Mouse (Mus musculus): ENCODE results near the gene Bag1. TPM values are rescaled to one million over a fixed set of nuclear protein-coding genes. Genes with fewer than 3 reads are reported as not detected.

Bag1 gene
- polyA plus RNA-seq, 1 experiment from 2014 or later, result 259 TPM

DNA sequence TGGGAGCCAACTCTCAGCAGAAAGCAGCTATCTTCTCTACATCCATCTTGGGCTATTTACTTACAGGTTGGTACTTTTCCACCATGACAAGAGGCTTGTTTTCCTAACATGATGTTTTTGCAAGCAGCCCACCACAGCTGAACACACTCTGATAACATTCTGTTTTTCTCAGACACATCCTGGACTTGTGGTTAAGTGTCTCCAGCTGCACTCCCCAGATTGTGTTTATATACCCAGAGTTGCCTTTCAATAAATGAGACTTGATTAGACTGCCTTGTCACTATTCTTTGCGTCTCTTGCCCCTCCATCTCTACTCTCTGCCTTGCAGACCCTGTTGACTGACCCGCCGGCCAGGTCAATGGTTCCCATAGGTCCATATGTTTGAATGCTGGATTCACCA, 48.0 kb downstream of the Bag1 start:
- Histone ChIP-seq H3K27me3 (ENCODE audit: control insufficient read depth, insufficient read depth, low read length) (no peaks in the 10 kb centered on the region), H3K4me1 (replicated peaks; ENCODE audit: control insufficient read depth, insufficient read depth) (no peaks in the 10 kb centered on the region), H3K27ac (replicated peaks) (no peak overlapping the region), H3K36me3 (ENCODE audit: control insufficient read depth, insufficient read depth, low read length) (no peaks in the 10 kb centered on the region), H3K9me3 (ENCODE audit: control insufficient read depth, low read length) (no peaks in the 10 kb centered on the region), H3K4me3 (ENCODE audit: low read depth, low read length) (no peak overlapping the region), H3K9ac (ENCODE audit: low read length) (no peak overlapping the region), H3K4me2 (replicated peaks; ENCODE audit: low read depth) (no peak overlapping the region)
- WGBS, result 88% methylated on average over 3 of the region's 3 CpGs
- ATAC-seq (ENCODE audit: low FRiP score, low TSS enrichment) (no peak), DNase-seq (ENCODE audit: low spot score) (no peak)
- no peak for TF ChIP-seq EP300 (optimal IDR thresholded peaks at IDR 0.05)
- TF ChIP-seq CTCF (IDR thresholded peaks at IDR 0.05; ENCODE audit: low read depth), result no peak

DNA sequence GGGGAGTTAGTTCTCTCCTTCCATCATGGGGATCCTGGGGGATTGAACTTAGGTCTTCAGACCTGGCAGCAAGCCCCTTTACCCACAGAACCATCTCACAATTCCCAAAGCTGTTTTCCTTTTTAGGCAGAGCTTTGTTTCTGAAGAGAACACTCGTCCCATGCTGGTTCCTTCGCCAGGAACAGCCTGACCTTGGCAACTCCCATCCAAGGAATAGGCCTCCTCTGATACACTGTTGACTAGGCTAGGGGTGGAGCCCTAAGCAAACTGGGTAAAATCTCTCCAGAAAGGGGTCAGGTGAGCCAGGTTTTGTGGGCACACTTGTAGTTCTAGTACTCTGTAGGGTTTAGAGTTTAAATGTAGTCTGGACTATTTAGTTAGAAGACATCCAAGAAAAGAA, 48.8 kb downstream of the Bag1 start:
- no peak for DNase-seq (ENCODE audit: low spot score)
- TF ChIP-seq CTCF (IDR thresholded peaks at IDR 0.05; ENCODE audit: low read depth), result no peak
- TF ChIP-seq EP300 (optimal IDR thresholded peaks at IDR 0.05), result no peak
- Histone ChIP-seq H3K4me2 (replicated peaks; ENCODE audit: low read depth) (no peak overlapping the region), H3K27me3 (ENCODE audit: control insufficient read depth, insufficient read depth, low read length) (no peaks in the 10 kb centered on the region), H3K9me3 (ENCODE audit: control insufficient read depth, low read length) (no peaks in the 10 kb centered on the region), H3K4me3 (ENCODE audit: low read depth, low read length) (no peak overlapping the region), H3K36me3 (ENCODE audit: control insufficient read depth, insufficient read depth, low read length) (no peaks in the 10 kb centered on the region), H3K27ac (replicated peaks) (peak overlapping the region; percentile 45), H3K4me1 (replicated peaks; ENCODE audit: control insufficient read depth, insufficient read depth) (no peaks in the 10 kb centered on the region), H3K9ac (ENCODE audit: low read length) (no peak overlapping the region)
- WGBS, result 34% methylated on average over 2 of the region's 2 CpGs
- ATAC-seq (ENCODE audit: low FRiP score, low TSS enrichment), result no peak

- no peak; the same call in 1 of the 2 replicates for ATAC-seq (ENCODE audit: low FRiP score, low TSS enrichment)
- no peak overlapping the region for H3K4me2 ChIP-seq (replicated peaks; ENCODE audit: low read depth)
- H3K36me3 ChIP-seq (ENCODE audit: control insufficient read depth, insufficient read depth, low read length), result no peaks in the 10 kb centered on the region
- H3K27me3 ChIP-seq (ENCODE audit: control insufficient read depth, insufficient read depth, low read length), result no peaks in the 10 kb centered on the region
- H3K4me3 ChIP-seq (ENCODE audit: low read depth, low read length), result no peak overlapping the region
- no peak for DNase-seq (ENCODE audit: low spot score)
- TF ChIP-seq EP300 (optimal IDR thresholded peaks at IDR 0.05) (no peak), CTCF (IDR thresholded peaks at IDR 0.05; ENCODE audit: low read depth) (no peak)
- H3K4me1 ChIP-seq (replicated peaks; ENCODE audit: control insufficient read depth, insufficient read depth), result no peaks in the 10 kb centered on the region
- H3K9ac ChIP-seq (ENCODE audit: low read length), result no peak overlapping the region
- 73% methylated on average over 6 of the region's 6 CpGs for WGBS
- H3K27ac ChIP-seq (replicated peaks), result no peak overlapping the region
- no peaks in the 10 kb centered on the region for H3K9me3 ChIP-seq (ENCODE audit: control insufficient read depth, low read length)
These were observed 49.5 kb downstream of the Bag1 start for GRCm38 (mm10) chr4:40898476-40899044.

DNA sequence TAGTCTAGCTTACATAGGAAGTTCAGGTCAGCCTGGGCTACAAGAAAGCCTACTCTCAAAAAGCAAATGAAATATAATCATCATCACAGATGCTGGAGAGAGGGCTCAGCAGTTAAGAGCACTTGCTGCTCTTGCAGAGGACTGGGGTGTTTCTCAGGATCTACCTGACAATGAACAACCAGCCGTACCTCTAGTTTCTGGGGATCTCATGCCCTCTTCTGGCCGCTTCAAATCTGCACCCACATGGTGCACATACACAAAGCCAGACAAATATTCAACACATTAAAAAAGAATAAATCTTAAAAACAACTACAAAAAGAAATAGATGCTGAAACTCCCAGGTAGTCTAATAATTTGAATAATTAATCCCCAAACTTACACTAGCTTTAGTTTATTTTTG, 52.4 kb downstream of the Bag1 start:
- H3K4me1 ChIP-seq (replicated peaks; ENCODE audit: control insufficient read depth, insufficient read depth), result no peaks in the 10 kb centered on the region
- H3K4me2 ChIP-seq (replicated peaks; ENCODE audit: low read depth), result no peak overlapping the region
- H3K9ac ChIP-seq (ENCODE audit: low read length), result no peak overlapping the region
- ATAC-seq (ENCODE audit: low FRiP score, low TSS enrichment) (no peak), DNase-seq (ENCODE audit: low spot score) (no peak)
- no peaks in the 10 kb centered on the region for H3K27me3 ChIP-seq (ENCODE audit: control insufficient read depth, insufficient read depth, low read length)
- H3K4me3 ChIP-seq (ENCODE audit: low read depth, low read length), result no peak overlapping the region
- 89% methylated on average over 2 of the region's 2 CpGs for WGBS
- H3K9me3 ChIP-seq (ENCODE audit: control insufficient read depth, low read length), result no peaks in the 10 kb centered on the region
- H3K36me3 ChIP-seq (ENCODE audit: control insufficient read depth, insufficient read depth, low read length), result no peaks in the 10 kb centered on the region
- H3K27ac ChIP-seq (replicated peaks), result no peak overlapping the region
- peak; percentile 33; the same call in 1 of the 2 replicates for TF ChIP-seq CTCF (IDR thresholded peaks at IDR 0.05; ENCODE audit: low read depth)
- no peak for TF ChIP-seq EP300 (optimal IDR thresholded peaks at IDR 0.05)

GRCm38 (mm10) chr4:40895118-40895517, 53.0 kb downstream of the Bag1 start:
- 77% methylated on average over 3 of the region's 3 CpGs for WGBS
- DNase-seq (ENCODE audit: low spot score) (no peak), ATAC-seq (ENCODE audit: low FRiP score, low TSS enrichment) (no peak)
- Histone ChIP-seq H3K27ac (replicated peaks) (no peak overlapping the region), H3K4me1 (replicated peaks; ENCODE audit: control insufficient read depth, insufficient read depth) (no peaks in the 10 kb centered on the region), H3K4me3 (ENCODE audit: low read depth, low read length) (no peak overlapping the region), H3K9me3 (ENCODE audit: control insufficient read depth, low read length) (no peaks in the 10 kb centered on the region), H3K27me3 (ENCODE audit: control insufficient read depth, insufficient read depth, low read length) (no peaks in the 10 kb centered on the region), H3K4me2 (replicated peaks; ENCODE audit: low read depth) (no peak overlapping the region), H3K9ac (ENCODE audit: low read length) (no peak overlapping the region), H3K36me3 (ENCODE audit: control insufficient read depth, insufficient read depth, low read length) (no peaks in the 10 kb centered on the region)
- TF ChIP-seq EP300 (optimal IDR thresholded peaks at IDR 0.05) (no peak), CTCF (IDR thresholded peaks at IDR 0.05; ENCODE audit: low read depth) (no peak)

- DNase-seq (ENCODE audit: low spot score) (no peak), ATAC-seq (ENCODE audit: low FRiP score, low TSS enrichment) (no peak)
- Histone ChIP-seq H3K4me1 (replicated peaks; ENCODE audit: control insufficient read depth, insufficient read depth) (no peaks in the 10 kb centered on the region), H3K9me3 (ENCODE audit: control insufficient read depth, low read length) (no peaks in the 10 kb centered on the region), H3K9ac (ENCODE audit: low read length) (no peak overlapping the region), H3K36me3 (ENCODE audit: control insufficient read depth, insufficient read depth, low read length) (no peaks in the 10 kb centered on the region), H3K4me3 (ENCODE audit: low read depth, low read length) (no peak overlapping the region), H3K27ac (replicated peaks) (no peak overlapping the region), H3K27me3 (ENCODE audit: control insufficient read depth, insufficient read depth, low read length) (no peaks in the 10 kb centered on the region), H3K4me2 (replicated peaks; ENCODE audit: low read depth) (no peak overlapping the region)
- TF ChIP-seq CTCF (IDR thresholded peaks at IDR 0.05; ENCODE audit: low read depth) (no peak), EP300 (optimal IDR thresholded peaks at IDR 0.05) (no peak)
- 62% methylated on average over 5 of the region's 5 CpGs for WGBS
These were observed 56.9 kb downstream of the Bag1 start for GRCm38 (mm10) chr4:40891206-40891605.
